Mouse (Mus musculus): ENCODE data around the gene Cog4. TPM values are rescaled to one million over a fixed set of nuclear protein-coding genes. Genes with fewer than 3 reads are reported as not detected.
"Not testable (repeated sequence)": the region's sequence is repeated elsewhere in the genome, so short reads cannot be mapped to it uniquely, and the experiment has no call there.

The Cog4 gene
- polyA plus RNA-seq, 1 experiment from 2014 or later: 75.6 TPM

- Histone ChIP-seq H3K4me1 (ENCODE audit: control insufficient read depth, insufficient read depth, low read length) (no peaks in the 10 kb centered on the region), H3K27ac (replicated peaks; ENCODE audit: low read depth, low read length) (peak overlapping the region; percentile 73), H3K27me3 (ENCODE audit: control insufficient read depth, insufficient read depth, low read length) (no peaks in the 10 kb centered on the region), H3K36me3 (replicated peaks; ENCODE audit: control insufficient read depth, insufficient read depth, low read depth, low read length) (no peaks in the 10 kb centered on the region), H3K9ac (replicated peaks; ENCODE audit: low read length) (peak overlapping the region; percentile 95), H3K4me3 (ENCODE audit: low read depth, low read length) (peak overlapping the region; percentile 80), H3K9me3 (replicated peaks; ENCODE audit: control insufficient read depth, low read length) (no peaks in the 10 kb centered on the region), H3K4me2 (ENCODE audit: low read depth, low read length) (peak overlapping the region; percentile 89)
- 12% methylated on average over 3 of the region's 3 CpGs for WGBS
- ATAC-seq (replicated peaks; ENCODE audit: insufficient number of reproducible peaks, low FRiP score, low TSS enrichment, low read depth) (no peak), DNase-seq (ENCODE audit: low spot score) (peak; percentile 6)
These were observed 74.4 kb downstream of the Cog4 start for GRCm38 (mm10) chr8:110920773-110921277.

- Histone ChIP-seq H3K4me2 (ENCODE audit: low read depth, low read length) (peak overlapping the region; percentile 89), H3K9ac (replicated peaks; ENCODE audit: low read length) (no peak overlapping the region; the same call in 1 of the 2 replicates), H3K27ac (replicated peaks; ENCODE audit: low read depth, low read length) (peak overlapping the region; percentile 73; the same call in 1 of the 2 replicates), H3K27me3 (ENCODE audit: control insufficient read depth, insufficient read depth, low read length) (no peaks in the 10 kb centered on the region), H3K9me3 (replicated peaks; ENCODE audit: control insufficient read depth, low read length) (no peaks in the 10 kb centered on the region), H3K4me1 (ENCODE audit: control insufficient read depth, insufficient read depth, low read length) (no peaks in the 10 kb centered on the region), H3K36me3 (replicated peaks; ENCODE audit: control insufficient read depth, insufficient read depth, low read depth, low read length) (no peaks in the 10 kb centered on the region), H3K4me3 (ENCODE audit: low read depth, low read length) (peak overlapping the region; percentile 80)
- WGBS: 13% methylated on average over 7 of the region's 7 CpGs
- peak; percentile 88 for DNase-seq (ENCODE audit: low spot score)
- peak; percentile 19; the same call in 1 of the 2 replicates for ATAC-seq (replicated peaks; ENCODE audit: insufficient number of reproducible peaks, low FRiP score, low TSS enrichment, low read depth)
These were observed 75.3 kb downstream of the Cog4 start for GRCm38 (mm10) chr8:110921492-110922230.

GRCm38 (mm10) chr8:110925691-110926140 lies 79.3 kb downstream of the Cog4 start:
- H3K27ac ChIP-seq (replicated peaks; ENCODE audit: low read depth, low read length): no peak overlapping the region
- no peak for ATAC-seq (replicated peaks; ENCODE audit: insufficient number of reproducible peaks, low FRiP score, low TSS enrichment, low read depth)
- DNase-seq (ENCODE audit: low spot score): no peak
- no peaks in the 10 kb centered on the region; the same call in 1 of the 2 replicates for H3K36me3 ChIP-seq (replicated peaks; ENCODE audit: control insufficient read depth, insufficient read depth, low read depth, low read length)
- H3K27me3 ChIP-seq (ENCODE audit: control insufficient read depth, insufficient read depth, low read length): no peaks in the 10 kb centered on the region
- WGBS: 80% methylated on average over 8 of the region's 8 CpGs
- H3K4me1 ChIP-seq (ENCODE audit: control insufficient read depth, insufficient read depth, low read length): no peaks in the 10 kb centered on the region
- H3K4me2 ChIP-seq (ENCODE audit: low read depth, low read length): no peak overlapping the region
- H3K4me3 ChIP-seq (ENCODE audit: low read depth, low read length): no peak overlapping the region
- no peak overlapping the region for H3K9ac ChIP-seq (replicated peaks; ENCODE audit: low read length)
- no peaks in the 10 kb centered on the region for H3K9me3 ChIP-seq (replicated peaks; ENCODE audit: control insufficient read depth, low read length)

GRCm38 (mm10) chr8:110926690-110927089 lies 80.3 kb downstream of the Cog4 start:
- no peaks in the 10 kb centered on the region for H3K9me3 ChIP-seq (replicated peaks; ENCODE audit: control insufficient read depth, low read length)
- no peaks in the 10 kb centered on the region for H3K27me3 ChIP-seq (ENCODE audit: control insufficient read depth, insufficient read depth, low read length)
- no peaks in the 10 kb centered on the region; the same call in none of the 2 replicates for H3K36me3 ChIP-seq (replicated peaks; ENCODE audit: control insufficient read depth, insufficient read depth, low read depth, low read length)
- no peak overlapping the region for H3K9ac ChIP-seq (replicated peaks; ENCODE audit: low read length)
- 51% methylated on average over 5 of the region's 5 CpGs for WGBS
- H3K27ac ChIP-seq (replicated peaks; ENCODE audit: low read depth, low read length): no peak overlapping the region
- H3K4me1 ChIP-seq (ENCODE audit: control insufficient read depth, insufficient read depth, low read length): no peaks in the 10 kb centered on the region
- H3K4me3 ChIP-seq (ENCODE audit: low read depth, low read length): no peak overlapping the region
- ATAC-seq (replicated peaks; ENCODE audit: insufficient number of reproducible peaks, low FRiP score, low TSS enrichment, low read depth) (no peak), DNase-seq (ENCODE audit: low spot score) (no peak)
- H3K4me2 ChIP-seq (ENCODE audit: low read depth, low read length): no peak overlapping the region

- no peak overlapping the region for H3K4me3 ChIP-seq (ENCODE audit: low read depth, low read length)
- no peak for DNase-seq (ENCODE audit: low spot score)
- H3K4me2 ChIP-seq (ENCODE audit: low read depth, low read length): no peak overlapping the region
- H3K27ac ChIP-seq (replicated peaks; ENCODE audit: low read depth, low read length): no peak overlapping the region
- no peaks in the 10 kb centered on the region; the same call in none of the 2 replicates for H3K36me3 ChIP-seq (replicated peaks; ENCODE audit: control insufficient read depth, insufficient read depth, low read depth, low read length)
- 76% methylated on average over 7 of the region's 7 CpGs for WGBS
- ATAC-seq (replicated peaks; ENCODE audit: insufficient number of reproducible peaks, low FRiP score, low TSS enrichment, low read depth): no peak
- no peaks in the 10 kb centered on the region for H3K27me3 ChIP-seq (ENCODE audit: control insufficient read depth, insufficient read depth, low read length)
- no peaks in the 10 kb centered on the region for H3K4me1 ChIP-seq (ENCODE audit: control insufficient read depth, insufficient read depth, low read length)
- no peak overlapping the region for H3K9ac ChIP-seq (replicated peaks; ENCODE audit: low read length)
- no peaks in the 10 kb centered on the region for H3K9me3 ChIP-seq (replicated peaks; ENCODE audit: control insufficient read depth, low read length)
These were observed 82.0 kb downstream of the Cog4 start for GRCm38 (mm10) chr8:110928435-110928834.

- Histone ChIP-seq H3K4me3 (ENCODE audit: low read depth, low read length) (no peak overlapping the region), H3K27ac (replicated peaks; ENCODE audit: low read depth, low read length) (no peak overlapping the region), H3K36me3 (replicated peaks; ENCODE audit: control insufficient read depth, insufficient read depth, low read depth, low read length) (no peaks in the 10 kb centered on the region; the same call in none of the 2 replicates), H3K27me3 (ENCODE audit: control insufficient read depth, insufficient read depth, low read length) (no peaks in the 10 kb centered on the region), H3K9ac (replicated peaks; ENCODE audit: low read length) (no peak overlapping the region), H3K9me3 (replicated peaks; ENCODE audit: control insufficient read depth, low read length) (no peaks in the 10 kb centered on the region), H3K4me1 (ENCODE audit: control insufficient read depth, insufficient read depth, low read length) (no peaks in the 10 kb centered on the region), H3K4me2 (ENCODE audit: low read depth, low read length) (no peak overlapping the region)
- DNase-seq (ENCODE audit: low spot score) (no peak), ATAC-seq (replicated peaks; ENCODE audit: insufficient number of reproducible peaks, low FRiP score, low TSS enrichment, low read depth) (no peak)
- 58% methylated on average over 5 of the region's 5 CpGs for WGBS
These were observed 82.7 kb downstream of the Cog4 start for GRCm38 (mm10) chr8:110929066-110929465.

GRCm38 (mm10) chr8:110929672-110930071 lies 83.3 kb downstream of the Cog4 start:
- 98% methylated on average over 6 of the region's 8 CpGs for WGBS
- not testable (repeated sequence) for DNase-seq (ENCODE audit: low spot score); H3K4me2 ChIP-seq (ENCODE audit: low read depth, low read length); H3K9ac ChIP-seq (replicated peaks; ENCODE audit: low read length); H3K4me1 ChIP-seq (ENCODE audit: control insufficient read depth, insufficient read depth, low read length); H3K27me3 ChIP-seq (ENCODE audit: control insufficient read depth, insufficient read depth, low read length); H3K4me3 ChIP-seq (ENCODE audit: low read depth, low read length); H3K36me3 ChIP-seq (replicated peaks; ENCODE audit: control insufficient read depth, insufficient read depth, low read depth, low read length); ATAC-seq (replicated peaks; ENCODE audit: insufficient number of reproducible peaks, low FRiP score, low TSS enrichment, low read depth); H3K27ac ChIP-seq (replicated peaks; ENCODE audit: low read depth, low read length); H3K9me3 ChIP-seq (replicated peaks; ENCODE audit: control insufficient read depth, low read length)

All from embryonic facial prominence, embryonic 11.5 days (tissue).